Mouse (Mus musculus) midbrain, embryonic 15.5 days (tissue): ENCODE measurements around the gene Gm42421. TPM values are rescaled to one million over a fixed set of nuclear protein-coding genes. Genes with fewer than 3 reads are reported as not detected.

ENCODE experiments used
- ATAC-seq: fragments of 200-750 bp; cut with Nextera tagmentation; replicated peaks from 2 replicates; pipeline ENCODE4 v1.8.0; 2017; ENCODE audit warnings: moderate TSS enrichment
- H3K27ac ChIP-seq: fragments of 300-500 bp; sonication (generic); 2 replicates; pipeline ENCODE4 v1.5.1; 2015; ENCODE audit warnings: mild to moderate bottlenecking, inconsistent platforms
- H3K27me3 ChIP-seq: fragments of 300-500 bp; sonication (generic); replicated peaks from 2 replicates; pipeline ENCODE4 v1.6.1; 2015; ENCODE audit warnings: inconsistent platforms
- H3K36me3 ChIP-seq: fragments of 300-500 bp; sonication (generic); replicated peaks from 2 replicates; pipeline ENCODE4 v1.6.1; 2015; ENCODE audit warnings: inconsistent platforms
- H3K4me1 ChIP-seq: fragments of 300-500 bp; sonication (generic); 2 replicates; pipeline ENCODE4 v1.6.1; 2015; ENCODE audit warnings: inconsistent platforms
- H3K4me2 ChIP-seq: fragments of 300-500 bp; sonication (generic); 2 replicates; pipeline ENCODE4 v1.6.1; 2015; ENCODE audit warnings: inconsistent platforms, mild to moderate bottlenecking, moderate library complexity
- H3K4me3 ChIP-seq: fragments of 300-500 bp; sonication (generic); 2 replicates; pipeline ENCODE4 v1.5.1; 2015; ENCODE audit warnings: mild to moderate bottlenecking, inconsistent platforms
- H3K9ac ChIP-seq: fragments of 300-500 bp; sonication (generic); 2 replicates; pipeline ENCODE4 v1.6.1; 2015; ENCODE audit warnings: mild to moderate bottlenecking, inconsistent platforms
- H3K9me3 ChIP-seq: fragments of 300-500 bp; sonication (generic); 2 replicates; pipeline ENCODE4 v1.6.1; 2016; ENCODE audit warnings: inconsistent platforms
- WGBS: fragments of 180-500 bp; shearing (Covaris S2); methylation state at CpG from one replicate; pipeline ENCODE4 v1.1.7; 2015; ENCODE audit warnings: mixed read lengths; 5-methylcytosine and 5-hydroxymethylcytosine counted together
- polyA plus RNA-seq: library from polyadenylated mRNA; unstranded; fragments of >200 nt; fragmentation: Nextera tagmentation; extraction: Ambion mirVana; gene quantifications from 2 replicates; pipeline ENCODE4 v1.2.1, GENCODE M21; 2015

Gene Gm42421
- polyA plus RNA-seq, 1 experiment from 2014 or later, result 3.7 TPM

DNA sequence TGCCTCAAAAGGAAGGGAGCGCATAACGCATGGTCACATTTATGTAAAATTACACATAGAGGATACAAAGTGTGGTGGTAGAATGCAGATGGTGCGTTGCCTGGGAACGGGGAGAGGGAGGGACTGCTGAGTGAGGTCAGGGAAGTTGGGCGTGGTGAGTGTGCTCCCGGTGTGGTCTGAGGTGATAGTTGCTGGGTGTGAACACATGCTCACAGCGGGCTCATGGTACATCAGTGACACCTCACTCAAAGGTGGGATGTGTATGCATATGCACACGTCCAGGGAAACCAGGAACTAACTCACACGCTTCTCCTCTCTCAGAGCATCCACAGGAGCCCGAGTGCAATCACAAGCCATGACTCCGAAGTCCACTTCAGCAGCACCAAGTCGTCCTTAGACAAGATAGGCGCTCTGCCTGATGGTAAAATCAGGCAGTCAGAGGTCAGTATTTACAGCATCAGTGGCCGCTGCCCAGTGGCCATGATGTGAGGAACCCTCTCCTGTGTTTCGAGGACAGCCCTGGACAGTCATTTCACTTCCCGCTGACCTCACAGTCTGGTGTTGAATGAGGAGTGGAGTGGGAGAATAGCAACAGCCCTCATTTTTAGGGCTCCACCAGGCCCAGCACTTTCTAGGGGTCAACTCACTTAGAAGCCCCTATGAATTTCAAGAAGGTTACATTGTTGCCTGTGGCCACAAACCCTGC lies 48.9 kb downstream of the Gm42421 start:
- H3K27me3 ChIP-seq, result no peaks in the 10 kb centered on the region
- WGBS, result 83% methylated on average over 16 of the region's 16 CpGs
- no peaks in the 10 kb centered on the region for H3K36me3 ChIP-seq
- no peaks in the 10 kb centered on the region for H3K4me1 ChIP-seq
- no peaks in the 10 kb centered on the region for H3K9me3 ChIP-seq
- H3K27ac ChIP-seq, result no peak overlapping the region
- H3K4me3 ChIP-seq, result no peak overlapping the region
- ATAC-seq, result no peak
- no peak overlapping the region for H3K9ac ChIP-seq
- H3K4me2 ChIP-seq, result no peak overlapping the region

DNA sequence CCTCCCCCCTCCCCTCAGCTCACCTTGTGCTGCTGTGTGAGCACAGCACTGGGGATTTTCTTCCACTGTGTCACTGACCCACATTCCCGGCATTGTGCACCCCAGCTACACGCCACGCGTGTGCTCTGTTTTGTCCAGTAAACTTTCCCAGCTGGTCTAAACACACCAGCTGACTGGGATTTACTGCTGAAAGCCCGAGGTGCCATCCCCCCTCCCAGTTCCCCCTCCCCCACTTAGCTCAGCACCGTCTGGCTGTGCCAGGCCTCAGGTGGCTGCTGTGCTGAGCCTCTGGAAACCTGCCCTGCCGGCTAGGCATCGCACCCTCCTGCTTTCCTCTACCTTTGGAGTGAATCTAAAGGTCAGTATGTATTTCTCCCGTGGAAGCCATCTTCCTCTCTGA lies 52.9 kb downstream of the Gm42421 start:
- Histone ChIP-seq H3K9me3 (no peaks in the 10 kb centered on the region), H3K4me1 (no peaks in the 10 kb centered on the region), H3K36me3 (peaks cover 17% of the 10 kb centered on the region; the same call in 1 of the 2 replicates), H3K4me2 (no peak overlapping the region), H3K9ac (no peak overlapping the region), H3K27me3 (no peaks in the 10 kb centered on the region), H3K27ac (no peak overlapping the region), H3K4me3 (no peak overlapping the region)
- 19% methylated on average over 9 of the region's 9 CpGs for WGBS
- no peak for ATAC-seq

DNA sequence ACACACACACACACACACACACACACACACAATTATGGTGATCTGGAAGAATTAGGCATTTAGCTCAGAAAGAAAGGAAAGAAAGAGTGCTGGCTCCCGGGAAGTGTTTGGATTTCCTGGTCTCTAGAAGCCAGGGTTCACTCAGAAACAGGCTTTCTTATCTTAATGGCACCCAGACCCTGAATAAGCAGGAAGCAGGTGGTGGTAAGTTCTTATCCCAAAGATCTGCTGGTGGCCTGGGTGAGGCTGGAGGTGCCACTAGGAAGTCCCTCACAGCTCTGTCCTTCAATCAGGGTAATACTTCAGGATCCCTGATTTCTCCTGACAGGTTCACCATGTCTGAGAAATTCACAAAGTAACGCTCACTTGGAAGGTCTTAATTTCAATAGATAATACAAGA lies 54.4 kb downstream of the Gm42421 start:
- Histone ChIP-seq H3K9ac (no peak overlapping the region), H3K9me3 (no peaks in the 10 kb centered on the region), H3K27ac (no peak overlapping the region), H3K27me3 (no peaks in the 10 kb centered on the region), H3K4me1 (no peaks in the 10 kb centered on the region), H3K4me2 (no peak overlapping the region), H3K4me3 (no peak overlapping the region), H3K36me3 (peaks cover 30% of the 10 kb centered on the region; the same call in 1 of the 2 replicates)
- no peak for ATAC-seq
- WGBS, result 96% methylated on average over 2 of the region's 2 CpGs

DNA sequence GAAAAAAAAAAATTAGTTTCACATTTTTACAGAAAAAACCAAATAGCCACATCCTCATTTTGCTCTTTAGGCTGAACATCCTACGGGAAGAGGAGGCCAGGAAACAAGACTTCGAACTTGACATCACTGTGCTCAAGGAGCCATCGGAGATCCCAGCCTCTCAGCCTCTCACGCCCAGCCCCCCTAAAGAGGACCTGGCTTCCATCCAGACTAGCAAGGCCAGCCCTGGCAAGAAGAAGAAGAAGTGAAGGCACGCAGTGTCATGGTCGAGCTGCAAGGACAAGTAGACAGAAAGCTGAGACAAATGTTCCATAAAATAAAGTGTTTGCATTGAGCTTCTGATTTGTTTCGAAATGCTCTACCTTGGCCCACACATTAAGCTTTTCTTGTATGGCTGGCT lies 57.4 kb downstream of the Gm42421 start:
- no peaks in the 10 kb centered on the region for H3K27me3 ChIP-seq
- WGBS, result 85% methylated on average over 7 of the region's 7 CpGs
- H3K9me3 ChIP-seq, result no peaks in the 10 kb centered on the region
- no peak overlapping the region for H3K9ac ChIP-seq
- peaks cover 55% of the 10 kb centered on the region for H3K36me3 ChIP-seq
- H3K4me2 ChIP-seq, result no peak overlapping the region
- no peak for ATAC-seq
- no peak overlapping the region for H3K4me3 ChIP-seq
- no peaks in the 10 kb centered on the region for H3K4me1 ChIP-seq
- no peak overlapping the region for H3K27ac ChIP-seq

Other genes with a start within 250 kb of the Gm42421 start
- 33.3 and 35.4 TPM in 2 replicates for gene Usp42, start 195.9 kb upstream of the Gm42421 start, polyA plus RNA-seq
- gene Eif2ak1, start 110.4 kb upstream of the Gm42421 start, polyA plus RNA-seq, result 46.1 and 46.8 TPM in 2 replicates
- gene Ankrd61, start 30.5 kb upstream of the Gm42421 start, polyA plus RNA-seq, result 0.51 and 0.63 TPM in 2 replicates
- gene Aimp2, start 18.3 kb upstream of the Gm42421 start, polyA plus RNA-seq, result 79.5 and 88.3 TPM in 2 replicates
- gene Pms2, start 18.2 kb upstream of the Gm42421 start, polyA plus RNA-seq, result 27.4 and 27.6 TPM in 2 replicates
- gene Rsph10b, start 4.9 kb downstream of the Gm42421 start, polyA plus RNA-seq, result 4.0 and 5.3 TPM in 2 replicates
- 75.2 and 77.7 TPM in 2 replicates for gene Ccz1, start 86.7 kb downstream of the Gm42421 start, polyA plus RNA-seq
- not detected in 2 replicates for gene Ocm, start 98.5 kb downstream of the Gm42421 start, polyA plus RNA-seq
- 10.1 and 10.4 TPM in 2 replicates for gene Lmtk2, start 172.3 kb downstream of the Gm42421 start, polyA plus RNA-seq